Mouse (Mus musculus): ENCODE results near the gene Gstp3. TPM values are rescaled to one million over a fixed set of nuclear protein-coding genes. Genes with fewer than 3 reads are reported as not detected.

The Gstp3 gene
- polyA plus RNA-seq, 1 experiment = 2.3 TPM

- DNase-seq = no peak
These were observed 31.1 kb upstream of the Gstp3 start for GRCm38 (mm10) chr19:4090446-4090845.

GRCm38 (mm10) chr19:4089128-4089527 lies 29.8 kb upstream of the Gstp3 start:
- H3K27ac ChIP-seq (ENCODE audit: insufficient read depth, low read depth, low read length) = no peak overlapping the region
- no peak for DNase-seq

More at GRCm38 (mm10) chr19:4090446-4090845, 31.1 kb upstream of the Gstp3 start:
- no peaks in the 10 kb centered on the region for H3K27me3 ChIP-seq (replicated peaks; ENCODE audit: control insufficient read depth, insufficient read depth, low read length)
- no peaks in the 10 kb centered on the region for H3K4me1 ChIP-seq (ENCODE audit: control insufficient read depth, insufficient read depth, low read length)
- H3K36me3 ChIP-seq (ENCODE audit: control insufficient read depth, insufficient read depth, low read length) = no peaks in the 10 kb centered on the region
- WGBS = 89% methylated on average over 3 of the region's 3 CpGs
- H3K4me3 ChIP-seq (ENCODE audit: insufficient read depth, low read depth, low read length) = no peak overlapping the region
- H3K27ac ChIP-seq (ENCODE audit: insufficient read depth, low read depth, low read length) = no peak overlapping the region
- TF ChIP-seq CTCF (conservative IDR thresholded peaks at IDR 0.05; ENCODE audit: insufficient read depth, insufficient read length, low read depth, low read length) (no peak), POLR2A (IDR thresholded peaks at IDR 0.05; ENCODE audit: low read depth, low read length) (no peak)

GRCm38 (mm10) chr19:4088146-4088545 lies 28.8 kb upstream of the Gstp3 start:
- DNase-seq = no peak
- H3K4me3 ChIP-seq (ENCODE audit: insufficient read depth, low read depth, low read length) = no peak overlapping the region
- H3K27ac ChIP-seq (ENCODE audit: insufficient read depth, low read depth, low read length) = no peak overlapping the region
- H3K4me1 ChIP-seq (ENCODE audit: control insufficient read depth, insufficient read depth, low read length) = no peaks in the 10 kb centered on the region
- H3K36me3 ChIP-seq (ENCODE audit: control insufficient read depth, insufficient read depth, low read length) = no peaks in the 10 kb centered on the region
- no peak for TF ChIP-seq CTCF (conservative IDR thresholded peaks at IDR 0.05; ENCODE audit: insufficient read depth, insufficient read length, low read depth, low read length)
- TF ChIP-seq POLR2A (IDR thresholded peaks at IDR 0.05; ENCODE audit: low read depth, low read length) = no peak
- H3K27me3 ChIP-seq (replicated peaks; ENCODE audit: control insufficient read depth, insufficient read depth, low read length) = no peaks in the 10 kb centered on the region
- 61% methylated on average over 5 of the region's 5 CpGs for WGBS

More at GRCm38 (mm10) chr19:4089128-4089527, 29.8 kb upstream of the Gstp3 start:
- H3K4me1 ChIP-seq (ENCODE audit: control insufficient read depth, insufficient read depth, low read length) = no peaks in the 10 kb centered on the region
- WGBS = 67% methylated on average over 6 of the region's 6 CpGs
- no peaks in the 10 kb centered on the region for H3K36me3 ChIP-seq (ENCODE audit: control insufficient read depth, insufficient read depth, low read length)
- no peaks in the 10 kb centered on the region for H3K27me3 ChIP-seq (replicated peaks; ENCODE audit: control insufficient read depth, insufficient read depth, low read length)
- no peak for TF ChIP-seq CTCF (conservative IDR thresholded peaks at IDR 0.05; ENCODE audit: insufficient read depth, insufficient read length, low read depth, low read length)
- no peak overlapping the region for H3K4me3 ChIP-seq (ENCODE audit: insufficient read depth, low read depth, low read length)

- WGBS = 81% methylated on average over 5 of the region's 5 CpGs
- no peak for DNase-seq
- Histone ChIP-seq H3K27me3 (replicated peaks; ENCODE audit: control insufficient read depth, insufficient read depth, low read length) (no peaks in the 10 kb centered on the region), H3K4me3 (ENCODE audit: insufficient read depth, low read depth, low read length) (no peak overlapping the region), H3K27ac (ENCODE audit: insufficient read depth, low read depth, low read length) (no peak overlapping the region), H3K4me1 (ENCODE audit: control insufficient read depth, insufficient read depth, low read length) (no peaks in the 10 kb centered on the region), H3K36me3 (ENCODE audit: control insufficient read depth, insufficient read depth, low read length) (no peaks in the 10 kb centered on the region)
- no peak for TF ChIP-seq POLR2A (IDR thresholded peaks at IDR 0.05; ENCODE audit: low read depth, low read length)
- no peak for TF ChIP-seq CTCF (conservative IDR thresholded peaks at IDR 0.05; ENCODE audit: insufficient read depth, insufficient read length, low read depth, low read length)
These were observed 27.7 kb upstream of the Gstp3 start for GRCm38 (mm10) chr19:4087090-4087489.

GRCm38 (mm10) chr19:4086156-4086555 lies 26.8 kb upstream of the Gstp3 start:
- DNase-seq = no peak
- WGBS = 89% methylated on average over 15 of the region's 15 CpGs
- Histone ChIP-seq H3K4me1 (ENCODE audit: control insufficient read depth, insufficient read depth, low read length) (no peaks in the 10 kb centered on the region; the same call in 1 of the 2 replicates), H3K27me3 (replicated peaks; ENCODE audit: control insufficient read depth, insufficient read depth, low read length) (no peaks in the 10 kb centered on the region), H3K27ac (ENCODE audit: insufficient read depth, low read depth, low read length) (no peak overlapping the region), H3K36me3 (ENCODE audit: control insufficient read depth, insufficient read depth, low read length) (no peaks in the 10 kb centered on the region), H3K4me3 (ENCODE audit: insufficient read depth, low read depth, low read length) (no peak overlapping the region)
- TF ChIP-seq POLR2A (IDR thresholded peaks at IDR 0.05; ENCODE audit: low read depth, low read length) = no peak
- no peak for TF ChIP-seq CTCF (conservative IDR thresholded peaks at IDR 0.05; ENCODE audit: insufficient read depth, insufficient read length, low read depth, low read length)

GRCm38 (mm10) chr19:4084984-4085383 lies 25.6 kb upstream of the Gstp3 start:
- DNase-seq = peak; percentile 69
- Histone ChIP-seq H3K4me1 (ENCODE audit: control insufficient read depth, insufficient read depth, low read length) (no peaks in the 10 kb centered on the region; the same call in 1 of the 2 replicates), H3K27me3 (replicated peaks; ENCODE audit: control insufficient read depth, insufficient read depth, low read length) (no peaks in the 10 kb centered on the region), H3K36me3 (ENCODE audit: control insufficient read depth, insufficient read depth, low read length) (no peaks in the 10 kb centered on the region), H3K27ac (ENCODE audit: insufficient read depth, low read depth, low read length) (no peak overlapping the region), H3K4me3 (ENCODE audit: insufficient read depth, low read depth, low read length) (no peak overlapping the region)
- TF ChIP-seq POLR2A (IDR thresholded peaks at IDR 0.05; ENCODE audit: low read depth, low read length) (no peak), CTCF (conservative IDR thresholded peaks at IDR 0.05; ENCODE audit: insufficient read depth, insufficient read length, low read depth, low read length) (peak; percentile 81)
- WGBS = 94% methylated on average over 1 of the region's 1 CpGs

GRCm38 (mm10) chr19:4083826-4084225 lies 24.5 kb upstream of the Gstp3 start:
- no peaks in the 10 kb centered on the region; the same call in 1 of the 2 replicates for H3K4me1 ChIP-seq (ENCODE audit: control insufficient read depth, insufficient read depth, low read length)
- no peak overlapping the region for H3K27ac ChIP-seq (ENCODE audit: insufficient read depth, low read depth, low read length)
- DNase-seq = no peak
- WGBS = 63% methylated on average over 8 of the region's 8 CpGs
- no peak overlapping the region for H3K4me3 ChIP-seq (ENCODE audit: insufficient read depth, low read depth, low read length)
- H3K36me3 ChIP-seq (ENCODE audit: control insufficient read depth, insufficient read depth, low read length) = no peaks in the 10 kb centered on the region
- H3K27me3 ChIP-seq (replicated peaks; ENCODE audit: control insufficient read depth, insufficient read depth, low read length) = no peaks in the 10 kb centered on the region
- no peak for TF ChIP-seq CTCF (conservative IDR thresholded peaks at IDR 0.05; ENCODE audit: insufficient read depth, insufficient read length, low read depth, low read length)
- no peak for TF ChIP-seq POLR2A (IDR thresholded peaks at IDR 0.05; ENCODE audit: low read depth, low read length)

All from kidney, adult 2 months (tissue).